Mouse (Mus musculus) heart, adult 9 months (tissue): ENCODE measurements around the gene Wdr34.
"Not testable (repeated sequence)": the region's sequence is repeated elsewhere in the genome, so short reads cannot be mapped to it uniquely, and the experiment has no call there.

ENCODE experiments used
- DNase-seq, 2 experiments: peaks; one replicate each; pipeline ENCODE4 v3.0.0; 2022; ENCODE audit warnings: low spot score in 2 of 2

Wdr34 gene

DNA sequence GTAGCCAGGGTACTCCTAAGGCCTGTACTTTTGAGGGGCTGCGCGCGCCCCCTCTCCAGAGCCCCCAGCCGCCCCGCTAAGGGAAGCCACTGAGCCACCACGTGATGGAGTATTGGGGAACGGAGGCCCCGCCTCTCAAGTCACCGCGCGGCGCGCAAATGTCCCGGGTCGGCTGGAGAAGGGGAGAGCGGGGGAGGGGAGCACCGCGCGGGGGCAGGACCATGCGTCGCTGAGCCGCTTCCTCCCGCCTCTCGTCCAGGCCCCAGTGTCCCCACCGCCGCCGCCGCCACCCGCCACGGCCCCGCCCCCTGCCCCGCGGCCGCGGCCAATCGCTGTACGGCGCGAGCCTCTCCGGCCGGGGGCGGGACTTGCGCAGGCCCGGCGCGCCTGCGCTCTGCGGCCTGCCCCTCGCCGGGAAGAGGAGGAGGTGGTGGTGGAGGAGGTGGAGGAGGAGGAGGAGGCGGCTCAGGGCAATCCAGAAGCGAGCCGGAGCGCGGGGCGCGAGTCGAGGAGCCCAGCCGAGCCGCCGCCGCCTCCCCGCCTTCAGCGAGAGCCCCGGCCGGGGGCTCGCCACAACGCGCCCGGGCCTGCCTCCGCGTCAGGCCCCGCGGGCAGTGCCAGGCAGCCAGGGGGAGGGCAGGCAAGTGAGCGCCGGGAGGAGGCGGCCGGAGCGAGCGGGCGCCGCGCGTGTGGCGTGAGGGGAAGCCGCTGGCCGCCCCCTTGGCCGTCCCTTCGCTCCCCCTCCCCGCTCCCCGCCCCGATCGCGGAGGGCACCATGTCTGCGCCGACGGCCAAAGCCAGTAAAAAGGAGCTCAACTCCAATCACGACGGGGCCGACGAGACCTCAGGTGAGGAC is 17.6 kb upstream of the Wdr34 start:
- DNase-seq: peak; percentile 96

GRCm38 (mm10) chr2:30064298-30064697 is 15.6 kb upstream of the Wdr34 start:
- no peak for DNase-seq

DNA sequence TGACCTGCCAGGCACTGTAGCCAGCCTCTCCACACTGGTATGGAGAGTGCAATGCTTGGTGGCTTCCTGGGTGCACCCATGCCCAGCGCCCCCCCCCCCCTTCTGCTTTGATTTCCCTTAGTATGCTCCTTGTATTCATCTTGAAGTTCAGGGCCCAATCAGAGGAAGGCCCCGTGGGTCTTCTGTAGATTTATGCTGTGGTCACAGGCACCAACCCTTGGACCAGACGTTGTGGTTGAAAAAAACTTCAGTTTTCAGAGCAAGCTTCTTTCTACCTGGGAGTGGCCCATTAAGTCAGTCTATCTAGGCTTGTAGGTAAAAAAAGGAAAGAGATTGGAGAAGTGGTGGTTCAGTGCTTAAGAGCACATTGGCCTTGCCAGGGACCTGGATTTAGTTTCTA is 15.1 kb upstream of the Wdr34 start:
- no peak for DNase-seq

DNA sequence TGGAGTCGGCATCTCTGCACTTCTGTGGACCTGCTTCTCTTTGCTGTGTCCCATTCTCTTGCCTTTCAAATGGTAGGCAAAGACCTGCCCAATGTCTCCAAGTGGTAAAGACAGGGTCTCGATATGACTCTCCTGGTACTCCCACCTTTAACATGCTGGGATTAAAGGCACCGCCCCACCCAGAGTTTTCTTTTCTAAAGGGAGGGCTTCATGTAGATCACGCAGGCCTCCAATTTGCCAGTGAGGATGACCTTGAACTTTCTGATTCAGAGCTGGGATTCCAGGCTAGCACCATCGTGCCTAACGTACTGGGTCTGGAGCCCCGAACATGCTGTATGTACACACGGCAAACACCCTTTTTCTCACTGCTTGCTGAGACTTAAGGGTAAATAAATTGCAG is 14.6 kb upstream of the Wdr34 start:
- no peak for DNase-seq

- DNase-seq: peak; percentile 77 to 78
Observed at GRCm38 (mm10) chr2:30062249-30063093, 13.8 kb upstream of the Wdr34 start.

- peak; percentile 38 to 42 for DNase-seq
Observed at GRCm38 (mm10) chr2:30061215-30062166, 12.8 kb upstream of the Wdr34 start.

DNA sequence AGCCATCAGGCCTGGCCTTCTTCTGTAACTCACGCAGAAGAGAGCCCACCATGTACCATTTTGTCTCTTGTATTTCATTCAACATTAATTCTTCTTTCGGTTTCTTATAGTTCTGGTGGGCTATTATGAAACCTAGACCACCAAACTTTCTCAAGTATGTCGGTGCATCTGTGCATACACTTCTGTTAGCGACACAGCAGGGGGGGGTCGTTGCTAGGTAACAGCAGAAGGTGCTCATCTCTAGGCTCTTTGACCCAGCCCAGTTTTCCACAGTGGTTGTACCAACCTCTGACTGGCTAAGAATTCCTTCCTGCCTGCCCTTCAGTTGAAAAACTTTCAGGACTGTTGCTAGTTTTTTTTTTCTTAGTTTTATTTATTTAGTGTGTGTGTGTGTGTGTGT is 9.7 kb upstream of the Wdr34 start:
- no peak for DNase-seq

DNA sequence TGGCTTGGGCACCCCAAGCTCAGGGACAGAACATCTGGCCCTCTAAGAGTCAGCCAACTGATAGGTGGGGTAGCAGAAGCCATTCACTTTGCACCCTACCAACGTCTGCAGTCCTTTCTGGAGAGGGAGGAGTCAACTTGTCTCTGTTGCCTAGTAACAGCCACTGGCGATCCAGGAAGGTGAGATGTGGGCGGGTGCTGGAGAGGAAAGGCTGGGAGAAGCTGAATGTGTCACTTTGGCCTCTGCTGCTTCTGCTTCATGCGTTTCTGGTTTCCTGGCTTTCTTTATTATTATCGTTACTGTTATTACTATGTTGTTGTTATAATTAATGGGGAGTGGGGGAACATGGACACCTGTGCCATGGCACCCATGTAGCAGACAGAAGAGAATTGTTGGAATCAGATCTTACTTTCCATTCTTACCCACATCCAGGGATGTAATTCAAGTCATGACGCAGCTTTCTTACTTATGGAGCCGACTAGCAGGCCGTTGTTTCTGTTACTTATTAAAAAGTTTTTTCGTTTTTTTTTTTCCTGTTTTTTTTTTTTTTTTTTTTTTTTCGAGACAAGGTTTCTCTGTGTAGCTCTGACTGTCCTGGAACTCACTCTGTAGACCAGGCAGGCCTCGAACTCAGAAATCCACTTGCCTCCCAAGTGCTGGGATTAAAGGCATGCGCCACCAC is 8.7 kb upstream of the Wdr34 start, which contains the start of gene Set:
Set (plus strand) TSS at position 156 of the 682 bp plus-strand sequence.
- no peak for DNase-seq

- no peak for DNase-seq
Observed at GRCm38 (mm10) chr2:30056736-30057135, 8.1 kb upstream of the Wdr34 start.

DNA sequence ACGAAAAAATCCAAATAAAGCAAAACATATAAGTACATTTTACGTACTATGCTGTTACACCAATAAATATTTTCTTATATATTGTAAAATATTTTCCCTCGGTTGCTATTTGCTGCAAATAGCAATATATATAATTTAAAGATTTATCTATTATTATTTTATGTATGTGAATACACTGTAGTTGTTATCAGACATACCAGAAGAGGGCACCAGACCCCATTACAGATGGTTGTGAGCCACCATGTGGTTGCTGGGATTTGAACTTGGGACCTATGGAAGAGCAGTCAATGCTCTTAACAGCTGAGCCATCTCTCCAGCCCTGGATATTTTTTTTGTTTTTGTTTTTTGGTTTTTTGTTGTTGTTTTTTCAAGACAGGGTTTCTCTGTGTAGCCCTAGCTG is 6.6 kb upstream of the Wdr34 start:
- not testable (repeated sequence) for DNase-seq

DNA sequence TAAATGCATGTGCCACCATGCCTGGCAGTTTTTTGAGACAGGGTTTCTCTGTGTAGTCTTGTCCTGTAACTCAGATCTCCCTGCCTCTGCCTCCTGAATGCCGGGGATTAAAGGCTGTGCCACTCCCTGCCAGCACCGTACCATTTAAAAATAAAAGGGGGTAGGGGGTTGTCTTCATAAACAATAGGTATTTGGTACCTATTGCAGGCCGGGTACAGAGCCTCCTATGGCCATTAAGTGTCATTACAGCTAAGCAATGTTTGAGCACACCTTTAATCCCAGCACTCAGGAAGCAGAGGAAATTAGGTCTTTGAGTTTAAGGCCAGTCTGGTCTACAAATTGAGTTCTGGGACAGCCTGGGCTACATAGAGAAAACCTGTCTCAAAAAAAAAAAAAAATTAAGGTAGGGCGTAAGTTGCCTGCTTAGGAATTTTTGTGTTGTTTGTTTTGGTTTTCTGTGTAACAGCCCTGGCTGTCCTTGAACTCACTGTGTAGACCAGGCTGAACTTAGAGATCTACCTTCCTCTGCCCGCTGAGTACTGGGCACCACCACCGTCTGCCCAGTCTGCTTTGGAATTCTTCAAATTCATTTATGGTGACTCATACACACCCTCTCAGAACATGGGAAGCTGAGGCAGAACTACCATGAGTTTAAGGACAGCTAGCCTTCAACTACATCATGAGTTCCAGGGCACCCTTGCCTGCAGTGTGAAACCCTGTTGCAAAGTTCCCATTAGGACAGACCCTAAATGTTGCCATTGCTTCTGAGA is 3.5 kb upstream of the Wdr34 start:
- no peak for DNase-seq

GRCm38 (mm10) chr2:30049831-30050230 is 1.1 kb upstream of the Wdr34 start:
- no peak for DNase-seq

- DNase-seq: no peak
Observed at GRCm38 (mm10) chr2:30048101-30048501, 580 bp downstream of the Wdr34 start.

GRCm38 (mm10) chr2:30047127-30047526 is 1.6 kb downstream of the Wdr34 start:
- no peak for DNase-seq

DNA sequence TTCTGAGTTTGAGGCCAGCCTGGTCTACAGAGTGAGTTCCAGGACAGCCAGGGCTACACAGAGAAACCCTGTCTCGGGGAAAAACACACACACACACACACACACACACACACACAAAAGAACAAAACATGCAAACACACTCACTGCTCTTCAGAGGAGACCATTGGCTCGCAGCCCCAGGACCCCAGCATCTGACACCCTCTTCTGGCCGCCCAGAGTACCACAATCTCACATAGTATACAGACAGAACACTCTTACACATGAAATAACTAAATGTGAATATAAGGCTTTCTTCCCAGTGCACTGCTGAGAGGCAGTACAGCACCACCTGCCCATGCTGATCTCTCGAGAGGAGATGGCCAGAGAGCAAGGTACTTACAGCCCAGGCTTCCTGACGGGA is 4.1 kb downstream of the Wdr34 start:
- DNase-seq: no peak

GRCm38 (mm10) chr2:30042445-30042844 is 6.2 kb downstream of the Wdr34 start:
- peak in 1 of 2 experiments; percentile 63 for DNase-seq

- no peak for DNase-seq
Observed at GRCm38 (mm10) chr2:30039687-30040086, 9.0 kb downstream of the Wdr34 start.

DNA sequence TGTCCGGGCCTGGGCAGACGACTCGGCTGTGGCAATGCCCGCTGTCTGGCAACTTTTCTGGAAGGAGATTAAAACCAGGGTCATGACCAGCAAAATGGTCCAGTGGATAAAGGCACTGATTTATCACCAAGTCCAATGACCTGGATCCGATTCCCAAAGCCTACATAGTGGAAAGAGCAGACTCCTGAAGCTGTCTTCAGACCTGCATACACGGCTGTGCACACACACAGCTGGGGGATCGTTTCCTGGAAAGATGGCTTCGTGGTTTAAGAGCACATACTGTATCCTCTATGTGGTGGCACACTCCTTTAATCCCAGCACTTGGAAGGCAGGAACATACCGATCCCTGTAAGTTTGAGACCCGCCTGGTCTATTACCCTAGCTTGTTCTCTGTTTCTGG is 10.3 kb downstream of the Wdr34 start:
- DNase-seq: no peak

- no peak for DNase-seq
Observed at GRCm38 (mm10) chr2:30037762-30038161, 10.9 kb downstream of the Wdr34 start.

DNA sequence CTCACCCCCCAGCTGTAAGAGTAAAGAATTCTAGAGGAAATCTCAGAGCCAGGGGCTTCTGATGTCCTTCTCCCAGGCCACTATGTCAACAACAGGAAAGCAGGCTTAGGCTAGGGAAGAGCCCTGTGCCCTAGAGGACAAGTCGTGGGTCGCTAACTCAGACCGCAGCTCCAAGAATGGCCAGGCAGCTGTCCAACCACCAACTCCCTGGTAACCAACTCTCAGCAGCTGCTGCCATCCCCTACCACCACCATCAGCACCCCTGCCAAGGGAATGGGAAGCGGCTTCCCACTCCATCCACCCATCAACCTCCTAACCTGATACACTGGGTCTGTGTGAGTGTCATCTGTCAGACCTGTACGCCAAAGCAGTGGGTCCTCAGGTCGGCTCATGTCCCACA is 15.7 kb downstream of the Wdr34 start:
- no peak for DNase-seq
